Mouse (Mus musculus) erythroblast, embryonic 14.5 days (primary cell): ENCODE data around the gene Rab15.

Source experiments
- GATA1 ChIP-seq: IDR thresholded peaks from 2 replicates; pipeline ENCODE4 v1.6.1; 2012; ENCODE audit warnings: low read length, inconsistent platforms, mixed read lengths
- TAL1 ChIP-seq: IDR thresholded peaks from 3 replicates; pipeline ENCODE4 v1.6.1; 2012; ENCODE audit warnings: low read length, inconsistent platforms, mixed read lengths

DNA sequence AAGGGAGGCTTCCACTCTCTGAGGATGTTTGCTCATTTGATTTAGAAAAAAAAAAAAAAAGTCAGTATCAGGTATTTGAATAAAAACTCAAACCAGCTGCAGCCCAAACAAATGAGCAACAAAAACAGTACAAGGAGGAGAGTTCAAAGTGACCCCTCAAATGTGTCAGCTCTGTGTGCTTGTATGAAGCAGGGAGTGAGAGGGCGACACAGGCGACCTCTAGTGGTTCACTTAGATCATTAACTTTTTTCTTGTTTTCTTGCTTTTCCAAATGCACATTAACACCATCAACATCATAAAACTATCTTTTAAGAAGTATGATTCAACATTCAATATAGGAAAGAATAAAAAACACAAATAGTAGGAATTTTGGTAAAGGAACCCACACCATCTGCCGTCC, 10.0 kb upstream of the Rab15 start:
- TF ChIP-seq TAL1, result no peak
- no peak for TF ChIP-seq GATA1
